Mouse (Mus musculus): ENCODE data around the gene Gstt1. TPM values are rescaled to one million over a fixed set of nuclear protein-coding genes. Genes with fewer than 3 reads are reported as not detected.

Gene Gstt1
- polyA plus RNA-seq, 1 experiment from 2014 or later = 36.2 TPM

DNA sequence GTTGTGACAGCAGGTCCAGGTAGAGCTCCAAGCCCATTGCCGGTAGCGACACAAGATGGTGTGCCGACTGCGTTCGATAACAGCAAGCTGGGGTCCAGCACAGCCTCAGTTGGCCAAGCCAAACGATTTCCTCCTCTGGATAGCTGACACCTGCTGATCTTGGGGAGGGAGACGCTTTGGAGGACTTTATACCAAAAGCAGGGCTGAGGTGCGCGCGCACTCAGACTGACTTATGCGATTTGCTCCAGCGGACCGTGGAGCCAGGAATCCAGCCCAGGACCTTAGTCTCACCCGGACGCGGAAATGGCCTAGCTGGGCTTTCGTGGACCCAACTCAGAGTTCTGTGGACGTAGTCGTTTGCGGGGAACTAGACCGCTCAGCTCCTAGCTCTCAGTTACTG lies 35.9 kb upstream of the Gstt1 start:
- Histone ChIP-seq H3K4me2 (ENCODE audit: low read depth, low read length) (peak overlapping the region; percentile 85), H3K9ac (ENCODE audit: low read length) (peak overlapping the region; percentile 73), H3K4me1 (replicated peaks; ENCODE audit: control insufficient read depth, insufficient read depth, low read length) (peaks cover 49% of the 10 kb centered on the region), H3K27me3 (ENCODE audit: control insufficient read depth, insufficient read depth, low read depth, low read length) (no peaks in the 10 kb centered on the region), H3K27ac (ENCODE audit: low read length) (peak overlapping the region; percentile 93), H3K36me3 (ENCODE audit: control insufficient read depth, insufficient read depth, low read length) (no peaks in the 10 kb centered on the region), H3K4me3 (ENCODE audit: low read length) (peak overlapping the region; percentile 60), H3K9me3 (ENCODE audit: control insufficient read depth, low read length) (no peaks in the 10 kb centered on the region)
- WGBS = 3% methylated on average over 21 of the region's 21 CpGs
- 0 out of 2 replicates have a peak, but pooled peaks have one; percentile 9 for ATAC-seq (ENCODE audit: low read depth)

DNA sequence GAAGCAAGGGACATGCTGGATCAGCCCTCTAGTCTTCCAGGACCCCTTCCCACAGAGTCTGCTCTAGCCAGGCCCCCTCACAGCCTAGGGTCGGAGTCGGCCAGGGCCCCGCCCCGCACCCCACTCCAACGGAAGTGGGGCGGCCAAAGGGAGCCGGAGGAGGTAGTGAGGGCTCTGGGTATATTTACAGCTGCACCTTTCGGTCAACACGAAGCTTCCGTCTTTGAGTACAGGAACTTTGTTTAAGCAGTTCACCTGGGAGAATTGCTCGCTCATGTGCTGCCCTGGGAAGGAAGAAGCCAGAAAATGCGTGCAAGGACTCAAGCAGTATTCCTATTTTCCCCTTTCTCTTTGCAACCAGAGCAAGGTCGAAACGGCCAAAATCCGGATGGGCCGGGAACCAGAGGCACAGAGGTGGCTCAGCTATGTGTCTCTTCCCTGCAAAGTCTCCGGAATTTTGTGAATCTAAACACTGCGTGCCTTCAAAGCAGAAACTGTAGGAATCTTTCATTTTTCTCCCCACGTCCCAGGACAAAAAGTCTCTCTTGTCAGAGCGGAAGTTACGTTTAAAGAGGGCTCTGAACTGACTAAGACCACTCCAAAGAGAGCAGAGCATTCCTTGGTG lies 35.2 kb upstream of the Gstt1 start:
- Histone ChIP-seq H3K27me3 (ENCODE audit: control insufficient read depth, insufficient read depth, low read depth, low read length) (no peaks in the 10 kb centered on the region), H3K9ac (ENCODE audit: low read length) (peak overlapping the region; percentile 73), H3K4me3 (ENCODE audit: low read length) (peak overlapping the region; percentile 60), H3K4me1 (replicated peaks; ENCODE audit: control insufficient read depth, insufficient read depth, low read length) (peaks cover 52% of the 10 kb centered on the region), H3K27ac (ENCODE audit: low read length) (peak overlapping the region; percentile 93), H3K36me3 (ENCODE audit: control insufficient read depth, insufficient read depth, low read length) (no peaks in the 10 kb centered on the region), H3K4me2 (ENCODE audit: low read depth, low read length) (peak overlapping the region; percentile 85), H3K9me3 (ENCODE audit: control insufficient read depth, low read length) (no peaks in the 10 kb centered on the region)
- no peak for ATAC-seq (ENCODE audit: low read depth)
- 6% methylated on average over 19 of the region's 21 CpGs for WGBS

DNA sequence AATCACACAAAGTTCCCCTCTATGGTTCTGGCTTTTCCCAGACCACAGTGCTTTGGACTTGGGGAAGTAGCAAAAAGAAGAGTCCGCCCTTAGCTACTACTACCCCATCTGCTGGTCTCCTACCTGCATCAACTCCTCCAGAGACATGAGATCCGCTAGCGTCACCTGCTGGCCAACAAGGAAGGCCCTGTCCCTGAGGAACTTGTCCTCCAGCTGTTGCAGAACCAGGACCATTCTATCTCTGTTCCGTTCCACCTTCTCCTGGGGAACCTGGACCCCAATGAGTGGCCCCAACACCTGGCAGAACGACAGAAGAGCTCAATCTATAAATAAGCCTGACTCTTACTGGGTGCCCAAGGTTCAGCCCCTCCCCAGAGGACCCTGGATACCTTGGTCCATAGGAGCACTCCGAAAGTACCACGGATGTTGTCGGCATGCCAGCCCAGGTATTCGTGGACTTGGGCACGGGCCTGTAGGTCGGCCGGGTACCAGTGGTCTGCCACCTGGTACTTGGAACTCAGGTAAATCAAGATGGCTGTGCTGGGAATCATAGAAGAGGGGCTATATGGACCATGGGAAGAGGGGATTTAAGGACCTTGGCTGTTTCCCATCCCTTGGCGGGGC lies 34.0 kb upstream of the Gstt1 start:
- no peaks in the 10 kb centered on the region for H3K9me3 ChIP-seq (ENCODE audit: control insufficient read depth, low read length)
- H3K27me3 ChIP-seq (ENCODE audit: control insufficient read depth, insufficient read depth, low read depth, low read length) = no peaks in the 10 kb centered on the region
- H3K4me3 ChIP-seq (ENCODE audit: low read length) = no peak overlapping the region
- H3K4me2 ChIP-seq (ENCODE audit: low read depth, low read length) = no peak overlapping the region
- no peaks in the 10 kb centered on the region for H3K36me3 ChIP-seq (ENCODE audit: control insufficient read depth, insufficient read depth, low read length)
- H3K27ac ChIP-seq (ENCODE audit: low read length) = no peak overlapping the region
- no peak for ATAC-seq (ENCODE audit: low read depth)
- H3K4me1 ChIP-seq (replicated peaks; ENCODE audit: control insufficient read depth, insufficient read depth, low read length) = peaks cover 48% of the 10 kb centered on the region
- WGBS = 61% methylated on average over 13 of the region's 13 CpGs
- 0 out of 2 replicates have a peak overlapping the region, but pooled peaks have one; percentile 3 for H3K9ac ChIP-seq (ENCODE audit: low read length)

DNA sequence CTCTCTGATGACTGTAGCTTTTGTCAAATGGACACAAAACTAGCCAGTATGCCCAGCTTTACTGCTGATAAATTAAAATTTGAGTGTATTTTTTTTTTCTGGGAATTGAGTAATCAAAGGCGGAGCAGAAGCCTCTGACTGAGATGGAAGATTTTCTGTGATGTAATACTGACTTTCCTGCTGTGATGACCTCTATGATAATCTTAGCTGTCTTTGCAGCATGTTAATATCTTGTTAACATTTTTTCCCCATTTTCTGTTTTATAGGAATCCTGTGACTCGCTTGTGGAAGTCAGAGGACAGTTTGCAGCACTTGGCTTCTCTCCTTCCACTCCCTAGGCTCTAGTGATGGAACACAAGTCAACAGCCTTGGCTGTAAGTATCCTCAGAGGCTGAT lies 31.9 kb upstream of the Gstt1 start:
- Histone ChIP-seq H3K9me3 (ENCODE audit: control insufficient read depth, low read length) (no peaks in the 10 kb centered on the region), H3K9ac (ENCODE audit: low read length) (no peak overlapping the region), H3K4me3 (ENCODE audit: low read length) (no peak overlapping the region), H3K36me3 (ENCODE audit: control insufficient read depth, insufficient read depth, low read length) (no peaks in the 10 kb centered on the region), H3K4me1 (replicated peaks; ENCODE audit: control insufficient read depth, insufficient read depth, low read length) (peaks cover 34% of the 10 kb centered on the region), H3K4me2 (ENCODE audit: low read depth, low read length) (no peak overlapping the region), H3K27ac (ENCODE audit: low read length) (no peak overlapping the region), H3K27me3 (ENCODE audit: control insufficient read depth, insufficient read depth, low read depth, low read length) (no peaks in the 10 kb centered on the region)
- 71% methylated on average over 2 of the region's 2 CpGs for WGBS
- no peak for ATAC-seq (ENCODE audit: low read depth)

DNA sequence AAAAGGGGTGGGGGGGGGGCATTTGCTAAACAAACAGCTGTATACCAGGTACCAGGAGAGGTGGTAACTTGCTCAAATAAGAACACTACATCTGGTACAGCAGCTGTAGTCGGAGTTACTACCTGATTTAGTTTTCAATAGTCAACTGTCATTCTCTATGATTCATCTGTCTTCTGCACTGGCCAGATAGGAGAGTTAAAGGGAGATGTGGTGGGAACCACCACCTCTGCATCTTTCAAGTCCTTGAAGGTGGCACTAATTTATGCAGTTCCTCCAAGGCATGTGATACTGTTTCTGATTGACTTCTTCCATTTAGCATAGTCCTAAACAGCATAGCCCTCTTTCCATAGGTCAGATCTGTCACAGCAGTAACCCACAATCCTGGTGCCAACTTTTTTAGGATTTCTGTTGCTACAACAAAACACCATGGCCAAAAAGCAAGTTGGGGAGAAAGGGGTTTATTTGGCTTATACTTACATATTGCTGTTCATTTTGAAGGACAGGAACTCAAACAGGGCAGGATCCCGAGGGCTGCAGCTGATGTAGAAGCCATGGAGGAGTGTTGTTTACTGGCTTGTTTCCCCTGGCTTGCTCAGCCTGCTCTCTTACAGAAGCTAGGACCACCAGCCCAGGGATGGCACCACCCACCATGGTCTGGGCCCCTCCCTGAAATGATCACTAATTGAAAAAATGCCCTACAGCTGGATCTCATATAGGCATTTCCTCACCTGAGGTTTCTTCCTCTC lies 31.3 kb upstream of the Gstt1 start:
- no peak for ATAC-seq (ENCODE audit: low read depth)
- 63% methylated on average over 2 of the region's 2 CpGs for WGBS
- Histone ChIP-seq H3K4me2 (ENCODE audit: low read depth, low read length) (no peak overlapping the region), H3K4me3 (ENCODE audit: low read length) (no peak overlapping the region), H3K36me3 (ENCODE audit: control insufficient read depth, insufficient read depth, low read length) (no peaks in the 10 kb centered on the region), H3K9me3 (ENCODE audit: control insufficient read depth, low read length) (no peaks in the 10 kb centered on the region), H3K27ac (ENCODE audit: low read length) (no peak overlapping the region), H3K4me1 (replicated peaks; ENCODE audit: control insufficient read depth, insufficient read depth, low read length) (peaks cover 28% of the 10 kb centered on the region), H3K27me3 (ENCODE audit: control insufficient read depth, insufficient read depth, low read depth, low read length) (no peaks in the 10 kb centered on the region), H3K9ac (ENCODE audit: low read length) (no peak overlapping the region)

DNA sequence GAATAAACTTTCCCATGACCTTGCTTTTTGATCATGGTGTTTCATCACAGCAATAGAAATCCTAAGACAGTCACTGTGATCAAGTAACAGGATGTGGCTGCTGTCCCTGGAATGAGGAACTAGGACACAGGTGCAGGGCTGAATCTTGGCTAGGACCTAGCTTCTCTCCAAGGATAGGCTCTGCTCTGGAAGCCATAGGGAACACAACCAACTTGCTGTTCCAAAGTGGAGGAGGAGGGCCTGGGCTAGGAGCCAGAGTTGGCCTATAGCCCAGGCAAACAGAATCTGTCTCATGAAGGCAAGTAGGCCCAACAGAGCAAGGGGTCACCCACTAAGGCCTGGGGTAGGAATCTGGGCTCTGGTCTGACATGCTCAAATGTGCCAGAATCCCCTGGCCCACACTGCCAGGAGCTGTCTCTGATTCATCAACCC lies 30.1 kb upstream of the Gstt1 start:
- peak; percentile 39 for ATAC-seq (ENCODE audit: low read depth)

DNA sequence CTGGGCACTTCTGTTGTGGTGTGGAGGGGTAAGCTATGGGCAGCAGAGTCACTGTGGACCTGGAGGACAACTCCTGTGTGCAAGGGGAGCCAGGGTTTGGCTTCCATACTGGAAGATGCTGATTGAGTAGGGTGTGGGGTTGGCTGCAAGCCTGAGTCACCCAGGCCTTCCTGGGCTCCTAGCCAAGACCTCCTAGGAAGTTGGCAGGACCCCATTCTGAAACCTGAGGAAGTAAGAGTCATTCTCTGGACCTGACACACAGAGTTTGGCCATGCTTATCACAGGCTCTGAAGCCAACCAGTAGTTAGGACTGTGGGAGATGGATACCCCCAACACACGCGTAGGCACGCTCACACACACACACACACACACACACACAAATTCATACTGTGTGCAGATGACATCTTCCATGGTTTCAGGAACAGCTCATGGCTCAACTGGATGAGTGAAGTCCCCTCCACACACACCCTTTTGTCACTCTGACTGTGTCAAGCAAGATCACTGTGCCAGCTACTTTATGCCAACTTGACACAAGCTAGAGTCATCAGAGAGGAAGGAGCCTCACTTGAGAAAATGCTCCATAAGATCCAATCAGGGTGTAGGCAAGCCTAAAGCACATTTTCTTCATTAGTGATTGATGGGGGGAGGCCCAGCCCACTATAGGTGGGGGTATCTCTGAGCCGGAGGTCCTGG lies 29.4 kb upstream of the Gstt1 start:
- Histone ChIP-seq H3K27ac (ENCODE audit: low read length) (no peak overlapping the region), H3K36me3 (ENCODE audit: control insufficient read depth, insufficient read depth, low read length) (no peaks in the 10 kb centered on the region), H3K4me3 (ENCODE audit: low read length) (no peak overlapping the region), H3K9ac (ENCODE audit: low read length) (no peak overlapping the region), H3K4me2 (ENCODE audit: low read depth, low read length) (no peak overlapping the region), H3K27me3 (ENCODE audit: control insufficient read depth, insufficient read depth, low read depth, low read length) (no peaks in the 10 kb centered on the region), H3K4me1 (replicated peaks; ENCODE audit: control insufficient read depth, insufficient read depth, low read length) (peaks cover 13% of the 10 kb centered on the region), H3K9me3 (ENCODE audit: control insufficient read depth, low read length) (no peaks in the 10 kb centered on the region)
- ATAC-seq (ENCODE audit: low read depth) = peak; percentile 59
- WGBS = 63% methylated on average over 4 of the region's 4 CpGs

More for the DNA sequence above, 30.1 kb upstream of the Gstt1 start:
- H3K4me3 ChIP-seq (ENCODE audit: low read length) = no peak overlapping the region
- H3K27me3 ChIP-seq (ENCODE audit: control insufficient read depth, insufficient read depth, low read depth, low read length) = no peaks in the 10 kb centered on the region
- H3K36me3 ChIP-seq (ENCODE audit: control insufficient read depth, insufficient read depth, low read length) = no peaks in the 10 kb centered on the region
- H3K27ac ChIP-seq (ENCODE audit: low read length) = no peak overlapping the region
- no peaks in the 10 kb centered on the region for H3K9me3 ChIP-seq (ENCODE audit: control insufficient read depth, low read length)
- peaks cover 18% of the 10 kb centered on the region for H3K4me1 ChIP-seq (replicated peaks; ENCODE audit: control insufficient read depth, insufficient read depth, low read length)
- no peak overlapping the region for H3K9ac ChIP-seq (ENCODE audit: low read length)
- no peak overlapping the region for H3K4me2 ChIP-seq (ENCODE audit: low read depth, low read length)

DNA sequence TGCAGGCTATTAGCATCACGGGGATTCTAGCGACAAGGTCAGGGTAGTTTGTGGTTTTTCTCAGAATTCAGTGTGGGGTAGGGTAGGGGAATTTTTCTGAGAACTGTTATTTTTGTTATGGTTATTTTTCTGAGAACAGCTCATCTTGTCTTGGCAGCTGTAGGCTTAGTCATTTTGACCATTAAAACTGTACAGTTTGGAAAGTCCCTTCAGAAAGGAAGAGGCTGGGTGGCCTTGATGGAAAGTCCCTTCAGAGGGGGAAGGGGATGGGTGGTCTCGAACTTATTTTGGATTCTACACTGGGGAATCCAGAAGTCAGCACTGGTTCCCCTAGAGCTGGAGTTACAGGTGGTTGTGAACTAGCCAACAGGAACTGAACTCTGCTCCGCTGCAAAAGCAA lies 26.1 kb upstream of the Gstt1 start:
- H3K4me2 ChIP-seq (ENCODE audit: low read depth, low read length) = no peak overlapping the region

DNA sequence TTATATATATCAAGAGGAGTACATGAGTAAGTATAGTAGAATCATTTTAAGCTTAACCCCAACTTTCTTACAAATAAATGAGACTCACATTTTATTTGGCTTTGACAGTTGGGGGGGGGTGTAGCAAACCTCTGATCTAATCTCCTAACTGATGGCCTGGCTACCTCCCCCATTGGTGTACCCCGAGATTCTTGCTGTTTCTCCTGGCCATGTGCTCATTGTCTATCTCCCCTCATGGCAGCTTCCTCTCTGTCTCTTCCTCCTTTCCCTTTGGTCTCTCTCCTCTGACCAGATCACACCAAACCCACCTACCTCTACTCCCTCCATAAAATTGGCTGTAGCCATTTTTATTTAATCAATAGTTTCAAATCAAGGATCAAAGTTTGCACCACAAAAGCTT lies 25.4 kb upstream of the Gstt1 start:
- Histone ChIP-seq H3K4me2 (ENCODE audit: low read depth, low read length) (no peak overlapping the region), H3K4me3 (ENCODE audit: low read length) (no peak overlapping the region), H3K9me3 (ENCODE audit: control insufficient read depth, low read length) (no peaks in the 10 kb centered on the region), H3K36me3 (ENCODE audit: control insufficient read depth, insufficient read depth, low read length) (no peaks in the 10 kb centered on the region), H3K9ac (ENCODE audit: low read length) (no peak overlapping the region), H3K27me3 (ENCODE audit: control insufficient read depth, insufficient read depth, low read depth, low read length) (no peaks in the 10 kb centered on the region), H3K4me1 (replicated peaks; ENCODE audit: control insufficient read depth, insufficient read depth, low read length) (peaks cover 8% of the 10 kb centered on the region), H3K27ac (ENCODE audit: low read length) (no peak overlapping the region)
- WGBS = 85% methylated on average over 1 of the region's 1 CpGs
- no peak for ATAC-seq (ENCODE audit: low read depth)

More for the DNA sequence above, 26.1 kb upstream of the Gstt1 start:
- no peak overlapping the region for H3K9ac ChIP-seq (ENCODE audit: low read length)
- ATAC-seq (ENCODE audit: low read depth) = no peak
- no peak overlapping the region for H3K4me3 ChIP-seq (ENCODE audit: low read length)
- no peaks in the 10 kb centered on the region for H3K9me3 ChIP-seq (ENCODE audit: control insufficient read depth, low read length)
- no peak overlapping the region for H3K27ac ChIP-seq (ENCODE audit: low read length)
- H3K27me3 ChIP-seq (ENCODE audit: control insufficient read depth, insufficient read depth, low read depth, low read length) = no peaks in the 10 kb centered on the region
- no peaks in the 10 kb centered on the region for H3K36me3 ChIP-seq (ENCODE audit: control insufficient read depth, insufficient read depth, low read length)
- 76% methylated on average over 4 of the region's 4 CpGs for WGBS
- peaks cover 9% of the 10 kb centered on the region for H3K4me1 ChIP-seq (replicated peaks; ENCODE audit: control insufficient read depth, insufficient read depth, low read length)
